Mouse (Mus musculus): ENCODE measurements around the gene Srd5a1. TPM values are rescaled to one million over a fixed set of nuclear protein-coding genes. Genes with fewer than 3 reads are reported as not detected.

The Srd5a1 gene
- polyA plus RNA-seq, 1 experiment from 2014 or later, result 19.3 TPM

GRCm38 (mm10) chr13:69562654-69563574 is 48.3 kb downstream of the Srd5a1 start:
- no peak for DNase-seq (ENCODE audit: low spot score)
- Histone ChIP-seq H3K36me3 (ENCODE audit: control insufficient read depth, insufficient read depth, low read length) (no peaks in the 10 kb centered on the region), H3K27ac (replicated peaks; ENCODE audit: low read depth, low read length) (no peak overlapping the region), H3K4me3 (ENCODE audit: low read depth, low read length) (no peak overlapping the region), H3K27me3 (ENCODE audit: control insufficient read depth, insufficient read depth, low read length) (no peaks in the 10 kb centered on the region), H3K9me3 (ENCODE audit: control insufficient read depth, low read length) (no peaks in the 10 kb centered on the region), H3K4me2 (ENCODE audit: low read depth, severe bottlenecking) (no peak overlapping the region), H3K9ac (ENCODE audit: low read length) (no peak overlapping the region), H3K4me1 (ENCODE audit: control insufficient read depth, insufficient read depth, low read length) (no peaks in the 10 kb centered on the region)
- no peak for ATAC-seq (ENCODE audit: insufficient number of reproducible peaks, low FRiP score, low TSS enrichment, low read depth)
- 76% methylated on average over 12 of the region's 12 CpGs for WGBS

GRCm38 (mm10) chr13:69562004-69562403 is 49.2 kb downstream of the Srd5a1 start:
- Histone ChIP-seq H3K36me3 (ENCODE audit: control insufficient read depth, insufficient read depth, low read length) (no peaks in the 10 kb centered on the region), H3K4me1 (ENCODE audit: control insufficient read depth, insufficient read depth, low read length) (no peaks in the 10 kb centered on the region), H3K9me3 (ENCODE audit: control insufficient read depth, low read length) (no peaks in the 10 kb centered on the region), H3K27me3 (ENCODE audit: control insufficient read depth, insufficient read depth, low read length) (no peaks in the 10 kb centered on the region), H3K4me3 (ENCODE audit: low read depth, low read length) (no peak overlapping the region), H3K27ac (replicated peaks; ENCODE audit: low read depth, low read length) (no peak overlapping the region), H3K9ac (ENCODE audit: low read length) (no peak overlapping the region), H3K4me2 (ENCODE audit: low read depth, severe bottlenecking) (no peak overlapping the region)
- no peak for DNase-seq (ENCODE audit: low spot score)
- 83% methylated on average over 9 of the region's 9 CpGs for WGBS
- no peak for ATAC-seq (ENCODE audit: insufficient number of reproducible peaks, low FRiP score, low TSS enrichment, low read depth)

GRCm38 (mm10) chr13:69559291-69559961 is 51.8 kb downstream of the Srd5a1 start:
- H3K27ac ChIP-seq (replicated peaks; ENCODE audit: low read depth, low read length), result no peak overlapping the region
- 75% methylated on average over 13 of the region's 13 CpGs for WGBS
- H3K4me3 ChIP-seq (ENCODE audit: low read depth, low read length), result no peak overlapping the region
- no peaks in the 10 kb centered on the region for H3K4me1 ChIP-seq (ENCODE audit: control insufficient read depth, insufficient read depth, low read length)
- no peaks in the 10 kb centered on the region for H3K36me3 ChIP-seq (ENCODE audit: control insufficient read depth, insufficient read depth, low read length)
- no peak for ATAC-seq (ENCODE audit: insufficient number of reproducible peaks, low FRiP score, low TSS enrichment, low read depth)
- H3K9me3 ChIP-seq (ENCODE audit: control insufficient read depth, low read length), result no peaks in the 10 kb centered on the region
- H3K9ac ChIP-seq (ENCODE audit: low read length), result no peak overlapping the region
- no peak overlapping the region for H3K4me2 ChIP-seq (ENCODE audit: low read depth, severe bottlenecking)
- no peak for DNase-seq (ENCODE audit: low spot score)
- no peaks in the 10 kb centered on the region for H3K27me3 ChIP-seq (ENCODE audit: control insufficient read depth, insufficient read depth, low read length)

- Histone ChIP-seq H3K4me1 (ENCODE audit: control insufficient read depth, insufficient read depth, low read length) (no peaks in the 10 kb centered on the region), H3K27me3 (ENCODE audit: control insufficient read depth, insufficient read depth, low read length) (no peaks in the 10 kb centered on the region), H3K36me3 (ENCODE audit: control insufficient read depth, insufficient read depth, low read length) (no peaks in the 10 kb centered on the region), H3K4me3 (ENCODE audit: low read depth, low read length) (no peak overlapping the region), H3K9me3 (ENCODE audit: control insufficient read depth, low read length) (no peaks in the 10 kb centered on the region), H3K9ac (ENCODE audit: low read length) (no peak overlapping the region), H3K27ac (replicated peaks; ENCODE audit: low read depth, low read length) (no peak overlapping the region), H3K4me2 (ENCODE audit: low read depth, severe bottlenecking) (no peak overlapping the region)
- WGBS, result 83% methylated on average over 6 of the region's 6 CpGs
- DNase-seq (ENCODE audit: low spot score), result no peak
- no peak for ATAC-seq (ENCODE audit: insufficient number of reproducible peaks, low FRiP score, low TSS enrichment, low read depth)
Observed at GRCm38 (mm10) chr13:69558098-69558660, 53.1 kb downstream of the Srd5a1 start.

GRCm38 (mm10) chr13:69556728-69557127 is 54.5 kb downstream of the Srd5a1 start:
- DNase-seq (ENCODE audit: low spot score) (peak; percentile 52), ATAC-seq (ENCODE audit: insufficient number of reproducible peaks, low FRiP score, low TSS enrichment, low read depth) (no peak)
- Histone ChIP-seq H3K4me1 (ENCODE audit: control insufficient read depth, insufficient read depth, low read length) (no peaks in the 10 kb centered on the region), H3K36me3 (ENCODE audit: control insufficient read depth, insufficient read depth, low read length) (no peaks in the 10 kb centered on the region), H3K9ac (ENCODE audit: low read length) (no peak overlapping the region), H3K27me3 (ENCODE audit: control insufficient read depth, insufficient read depth, low read length) (no peaks in the 10 kb centered on the region), H3K27ac (replicated peaks; ENCODE audit: low read depth, low read length) (no peak overlapping the region), H3K9me3 (ENCODE audit: control insufficient read depth, low read length) (no peaks in the 10 kb centered on the region), H3K4me3 (ENCODE audit: low read depth, low read length) (no peak overlapping the region), H3K4me2 (ENCODE audit: low read depth, severe bottlenecking) (no peak overlapping the region)

GRCm38 (mm10) chr13:69555957-69556482 is 55.2 kb downstream of the Srd5a1 start:
- Histone ChIP-seq H3K27ac (replicated peaks; ENCODE audit: low read depth, low read length) (no peak overlapping the region), H3K4me1 (ENCODE audit: control insufficient read depth, insufficient read depth, low read length) (no peaks in the 10 kb centered on the region), H3K4me3 (ENCODE audit: low read depth, low read length) (no peak overlapping the region), H3K27me3 (ENCODE audit: control insufficient read depth, insufficient read depth, low read length) (no peaks in the 10 kb centered on the region), H3K36me3 (ENCODE audit: control insufficient read depth, insufficient read depth, low read length) (no peaks in the 10 kb centered on the region), H3K9ac (ENCODE audit: low read length) (no peak overlapping the region), H3K9me3 (ENCODE audit: control insufficient read depth, low read length) (no peaks in the 10 kb centered on the region), H3K4me2 (ENCODE audit: low read depth, severe bottlenecking) (no peak overlapping the region)
- DNase-seq (ENCODE audit: low spot score) (no peak), ATAC-seq (ENCODE audit: insufficient number of reproducible peaks, low FRiP score, low TSS enrichment, low read depth) (no peak)
- 95% methylated on average over 6 of the region's 6 CpGs for WGBS

GRCm38 (mm10) chr13:69555045-69555444 is 56.2 kb downstream of the Srd5a1 start:
- no peaks in the 10 kb centered on the region for H3K27me3 ChIP-seq (ENCODE audit: control insufficient read depth, insufficient read depth, low read length)
- no peaks in the 10 kb centered on the region for H3K4me1 ChIP-seq (ENCODE audit: control insufficient read depth, insufficient read depth, low read length)
- no peak overlapping the region for H3K27ac ChIP-seq (replicated peaks; ENCODE audit: low read depth, low read length)
- no peak overlapping the region for H3K4me3 ChIP-seq (ENCODE audit: low read depth, low read length)
- H3K9ac ChIP-seq (ENCODE audit: low read length), result no peak overlapping the region
- no peaks in the 10 kb centered on the region for H3K9me3 ChIP-seq (ENCODE audit: control insufficient read depth, low read length)
- H3K4me2 ChIP-seq (ENCODE audit: low read depth, severe bottlenecking), result no peak overlapping the region
- ATAC-seq (ENCODE audit: insufficient number of reproducible peaks, low FRiP score, low TSS enrichment, low read depth) (no peak), DNase-seq (ENCODE audit: low spot score) (no peak)
- no peaks in the 10 kb centered on the region for H3K36me3 ChIP-seq (ENCODE audit: control insufficient read depth, insufficient read depth, low read length)
- 21% methylated on average over 8 of the region's 8 CpGs for WGBS

- H3K36me3 ChIP-seq (ENCODE audit: control insufficient read depth, insufficient read depth, low read length), result no peaks in the 10 kb centered on the region
- H3K4me1 ChIP-seq (ENCODE audit: control insufficient read depth, insufficient read depth, low read length), result no peaks in the 10 kb centered on the region
- WGBS, result 80% methylated on average over 9 of the region's 9 CpGs
Observed at GRCm38 (mm10) chr13:69554255-69554654, 57.0 kb downstream of the Srd5a1 start.

More at GRCm38 (mm10) chr13:69554255-69554654, 57.0 kb downstream of the Srd5a1 start:
- H3K9me3 ChIP-seq (ENCODE audit: control insufficient read depth, low read length), result no peaks in the 10 kb centered on the region
- H3K27ac ChIP-seq (replicated peaks; ENCODE audit: low read depth, low read length), result no peak overlapping the region
- ATAC-seq (ENCODE audit: insufficient number of reproducible peaks, low FRiP score, low TSS enrichment, low read depth), result no peak
- no peaks in the 10 kb centered on the region for H3K27me3 ChIP-seq (ENCODE audit: control insufficient read depth, insufficient read depth, low read length)
- H3K4me3 ChIP-seq (ENCODE audit: low read depth, low read length), result no peak overlapping the region
- H3K4me2 ChIP-seq (ENCODE audit: low read depth, severe bottlenecking), result no peak overlapping the region
- DNase-seq (ENCODE audit: low spot score), result no peak
- no peak overlapping the region for H3K9ac ChIP-seq (ENCODE audit: low read length)
